Mouse (Mus musculus): Measurements from ENCODE around the gene Ptprg. TPM values are rescaled to one million over a fixed set of nuclear protein-coding genes. Genes with fewer than 3 reads are reported as not detected.
"Not testable (repeated sequence)": the region's sequence is repeated elsewhere in the genome, so short reads cannot be mapped to it uniquely, and the experiment has no call there.

Gene Ptprg
- polyA plus RNA-seq, 1 experiment: 16.6 TPM

DNA sequence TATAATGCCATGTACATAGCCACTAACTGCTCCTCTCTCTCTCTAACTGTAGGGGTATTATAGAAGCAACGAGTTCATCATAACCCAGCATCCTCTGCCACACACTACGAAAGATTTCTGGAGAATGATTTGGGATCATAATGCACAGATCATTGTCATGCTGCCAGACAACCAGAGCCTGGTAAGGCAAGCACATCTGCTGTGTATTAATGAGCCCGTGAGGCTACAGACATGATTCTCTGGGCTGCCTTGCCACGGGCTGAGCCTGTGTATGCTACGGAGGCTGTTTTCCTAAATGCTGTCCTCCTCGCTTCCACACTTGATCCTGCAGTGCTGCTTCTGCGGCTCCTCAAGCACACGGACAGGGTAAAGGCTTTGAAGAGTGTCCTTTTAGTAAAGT, 667.2 kb downstream of the Ptprg start:
- TF ChIP-seq USF1 (IDR thresholded peaks at IDR 0.05; ENCODE audit: low read depth) (no peak), FOSL1 (IDR thresholded peaks at IDR 0.05; ENCODE audit: insufficient read depth, low read length, poor library complexity, severe bottlenecking) (no peak)
- no peaks in the 10 kb centered on the region for H3K79me3 ChIP-seq (ENCODE audit: low read depth)

DNA sequence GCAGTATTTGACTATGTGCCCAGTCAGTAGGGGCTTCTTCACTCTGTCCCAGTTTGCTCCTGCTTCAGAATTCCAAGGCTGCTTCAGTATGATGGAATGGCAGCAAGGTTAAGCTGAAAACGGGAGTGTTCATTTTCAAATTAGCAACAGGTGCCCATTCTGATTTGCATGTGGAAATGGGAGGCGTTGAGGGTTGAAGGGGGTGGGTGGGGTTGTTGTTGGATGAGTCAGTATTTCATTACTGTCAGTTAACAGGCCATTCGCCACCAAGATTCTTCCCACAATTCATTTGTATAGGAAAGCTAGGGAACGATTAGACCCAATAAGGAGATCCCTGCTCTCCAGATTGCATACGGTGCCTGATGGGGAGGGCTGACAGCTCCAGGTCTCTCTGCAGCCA, 668.2 kb downstream of the Ptprg start:
- Histone ChIP-seq H3ac (ENCODE audit: control insufficient read depth, insufficient read length, low read depth) (no peak overlapping the region), H3K27me3 (ENCODE audit: control insufficient read depth, insufficient read depth, insufficient read length) (no peaks in the 10 kb centered on the region), H3K4me3 (ENCODE audit: insufficient read depth, poor library complexity, severe bottlenecking) (no peak overlapping the region), H3K79me3 (ENCODE audit: low read depth) (no peaks in the 10 kb centered on the region), H3K36me3 (ENCODE audit: control insufficient read depth, insufficient read depth) (no peaks in the 10 kb centered on the region), H3K79me2 (ENCODE audit: control insufficient read depth, insufficient read depth) (no peaks in the 10 kb centered on the region)
- TF ChIP-seq CTCF (IDR thresholded peaks at IDR 0.05; ENCODE audit: control insufficient read depth, insufficient read depth, insufficient read length) (no peak), MAX (IDR thresholded peaks at IDR 0.05) (no peak), CEBPB (IDR thresholded peaks at IDR 0.05; ENCODE audit: low read depth) (no peak), USF1 (IDR thresholded peaks at IDR 0.05; ENCODE audit: low read depth) (no peak), MYOG (IDR thresholded peaks at IDR 0.05; ENCODE audit: control insufficient read depth, extremely low read depth, insufficient read length) (no peak)

More for the DNA sequence above, 667.2 kb downstream of the Ptprg start:
- H3ac ChIP-seq (ENCODE audit: control insufficient read depth, insufficient read length, low read depth): no peak overlapping the region
- no peak overlapping the region for H3K4me3 ChIP-seq (ENCODE audit: insufficient read depth, poor library complexity, severe bottlenecking)
- H3K36me3 ChIP-seq (ENCODE audit: control insufficient read depth, insufficient read depth): no peaks in the 10 kb centered on the region
- H3K79me2 ChIP-seq (ENCODE audit: control insufficient read depth, insufficient read depth): no peaks in the 10 kb centered on the region
- no peaks in the 10 kb centered on the region for H3K27me3 ChIP-seq (ENCODE audit: control insufficient read depth, insufficient read depth, insufficient read length)

DNA sequence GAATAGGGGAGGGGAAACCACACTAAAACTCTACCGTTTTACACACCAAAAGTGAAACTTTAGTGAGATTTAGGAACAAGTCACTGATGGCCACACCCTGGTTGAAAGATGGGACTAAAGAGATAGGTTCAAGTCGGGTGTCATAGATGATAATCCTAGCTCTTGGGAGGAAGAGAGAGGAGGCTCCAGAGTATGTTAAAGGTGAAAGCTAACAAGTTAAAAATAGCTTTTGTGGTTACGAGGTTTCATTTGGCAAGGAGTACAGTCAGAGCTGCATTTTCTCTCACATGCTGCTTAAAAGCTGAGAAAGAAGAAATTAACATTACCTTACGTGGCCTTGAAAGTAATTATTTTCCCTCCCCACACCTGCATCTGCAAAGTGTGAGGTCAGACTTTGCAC, 690.4 kb downstream of the Ptprg start:
- H3K36me3 ChIP-seq (ENCODE audit: control insufficient read depth, insufficient read depth): no peaks in the 10 kb centered on the region
- H3K27me3 ChIP-seq (ENCODE audit: control insufficient read depth, insufficient read depth, insufficient read length): no peaks in the 10 kb centered on the region
- no peaks in the 10 kb centered on the region for H3K79me3 ChIP-seq (ENCODE audit: low read depth)
- H3K79me2 ChIP-seq (ENCODE audit: control insufficient read depth, insufficient read depth): no peaks in the 10 kb centered on the region
- TF ChIP-seq MAX (IDR thresholded peaks at IDR 0.05): no peak
- no peak for TF ChIP-seq CEBPB (IDR thresholded peaks at IDR 0.05; ENCODE audit: low read depth)
- no peak for TF ChIP-seq MYOG (IDR thresholded peaks at IDR 0.05; ENCODE audit: control insufficient read depth, extremely low read depth, insufficient read length)
- no peak for TF ChIP-seq USF1 (IDR thresholded peaks at IDR 0.05; ENCODE audit: low read depth)
- TF ChIP-seq MYOD1 (IDR thresholded peaks at IDR 0.05; ENCODE audit: control insufficient read depth, insufficient read length, low read depth): no peak
- TF ChIP-seq FOSL1 (IDR thresholded peaks at IDR 0.05; ENCODE audit: insufficient read depth, low read length, poor library complexity, severe bottlenecking): no peak
- TF ChIP-seq CTCF (IDR thresholded peaks at IDR 0.05; ENCODE audit: control insufficient read depth, insufficient read depth, insufficient read length): no peak
- no peak overlapping the region for H3K4me3 ChIP-seq (ENCODE audit: insufficient read depth, poor library complexity, severe bottlenecking)
- no peak overlapping the region for H3ac ChIP-seq (ENCODE audit: control insufficient read depth, insufficient read length, low read depth)

DNA sequence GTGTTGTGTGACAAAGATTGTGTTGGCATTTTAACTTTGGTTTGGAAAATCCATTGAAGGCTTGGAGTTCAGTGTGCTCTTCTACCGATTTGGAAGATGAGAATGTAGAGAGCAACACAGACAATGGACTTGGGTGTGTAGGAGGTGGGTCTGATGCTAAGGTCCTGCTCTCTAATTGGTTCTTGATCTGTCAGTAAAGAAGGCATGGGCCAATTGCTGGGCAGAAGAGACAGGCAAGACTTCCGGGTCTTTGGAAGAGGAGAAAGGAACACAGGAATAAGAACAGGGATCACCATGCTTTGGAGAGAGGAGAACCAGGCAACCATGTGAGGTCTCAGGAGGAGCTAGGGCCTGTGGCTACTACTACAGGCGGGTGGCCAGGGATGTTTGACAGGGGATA, 722.7 kb downstream of the Ptprg start:
- Histone ChIP-seq H3ac (ENCODE audit: control insufficient read depth, insufficient read length, low read depth) (no peak overlapping the region), H3K79me3 (ENCODE audit: low read depth) (no peaks in the 10 kb centered on the region), H3K36me3 (ENCODE audit: control insufficient read depth, insufficient read depth) (no peaks in the 10 kb centered on the region), H3K79me2 (ENCODE audit: control insufficient read depth, insufficient read depth) (no peaks in the 10 kb centered on the region), H3K4me3 (ENCODE audit: insufficient read depth, poor library complexity, severe bottlenecking) (no peak overlapping the region), H3K27me3 (ENCODE audit: control insufficient read depth, insufficient read depth, insufficient read length) (no peaks in the 10 kb centered on the region)
- TF ChIP-seq CTCF (IDR thresholded peaks at IDR 0.05; ENCODE audit: control insufficient read depth, insufficient read depth, insufficient read length) (no peak), FOSL1 (IDR thresholded peaks at IDR 0.05; ENCODE audit: insufficient read depth, low read length, poor library complexity, severe bottlenecking) (no peak), CEBPB (IDR thresholded peaks at IDR 0.05; ENCODE audit: low read depth) (no peak), MAX (IDR thresholded peaks at IDR 0.05) (no peak), USF1 (IDR thresholded peaks at IDR 0.05; ENCODE audit: low read depth) (no peak), MYOG (IDR thresholded peaks at IDR 0.05; ENCODE audit: control insufficient read depth, extremely low read depth, insufficient read length) (no peak), MYOD1 (IDR thresholded peaks at IDR 0.05; ENCODE audit: control insufficient read depth, insufficient read length, low read depth) (no peak)

DNA sequence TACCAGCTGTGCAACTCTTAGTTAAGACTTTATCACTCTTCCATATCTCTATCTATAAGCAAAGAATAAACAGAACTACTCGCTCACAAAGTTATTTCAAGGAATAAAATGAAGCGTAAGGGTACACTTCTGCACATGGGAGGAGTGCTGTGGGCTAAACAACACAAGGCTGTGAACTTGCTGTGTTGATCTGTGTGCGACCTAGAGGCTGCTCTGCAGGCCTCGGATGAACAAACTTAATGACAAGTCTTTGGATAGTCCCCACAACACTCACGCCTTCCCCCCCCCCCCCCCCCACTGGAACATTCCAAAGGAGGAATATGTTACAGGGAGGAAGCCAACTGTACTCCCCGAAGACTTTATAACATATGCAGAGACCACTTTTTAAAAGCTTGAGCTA, 730.3 kb downstream of the Ptprg start, which contains the start of gene Gm49355:
Gene Gm49355, plus strand, starts transcription at position 336 of the 400 bp plus-strand sequence.
- Histone ChIP-seq H3K79me3 (ENCODE audit: low read depth) (no peaks in the 10 kb centered on the region), H3K27me3 (ENCODE audit: control insufficient read depth, insufficient read depth, insufficient read length) (no peaks in the 10 kb centered on the region), H3K36me3 (ENCODE audit: control insufficient read depth, insufficient read depth) (peaks cover 5% of the 10 kb centered on the region), H3K4me3 (ENCODE audit: insufficient read depth, poor library complexity, severe bottlenecking) (peak within 1 kb of the TSS; percentile 80), H3K79me2 (ENCODE audit: control insufficient read depth, insufficient read depth) (peaks cover 10% of the 10 kb centered on the region), H3ac (ENCODE audit: control insufficient read depth, insufficient read length, low read depth) (peak within 1 kb of the TSS; percentile 82)
- TF ChIP-seq FOSL1 (IDR thresholded peaks at IDR 0.05; ENCODE audit: insufficient read depth, low read length, poor library complexity, severe bottlenecking): no peak
- no peak for TF ChIP-seq MYOG (IDR thresholded peaks at IDR 0.05; ENCODE audit: control insufficient read depth, extremely low read depth, insufficient read length)
- TF ChIP-seq MAX (IDR thresholded peaks at IDR 0.05): no peak
- no peak for TF ChIP-seq USF1 (IDR thresholded peaks at IDR 0.05; ENCODE audit: low read depth)
- no peak for TF ChIP-seq CTCF (IDR thresholded peaks at IDR 0.05; ENCODE audit: control insufficient read depth, insufficient read depth, insufficient read length)
- TF ChIP-seq MYOD1 (IDR thresholded peaks at IDR 0.05; ENCODE audit: control insufficient read depth, insufficient read length, low read depth): no peak
- no peak for TF ChIP-seq CEBPB (IDR thresholded peaks at IDR 0.05; ENCODE audit: low read depth)

DNA sequence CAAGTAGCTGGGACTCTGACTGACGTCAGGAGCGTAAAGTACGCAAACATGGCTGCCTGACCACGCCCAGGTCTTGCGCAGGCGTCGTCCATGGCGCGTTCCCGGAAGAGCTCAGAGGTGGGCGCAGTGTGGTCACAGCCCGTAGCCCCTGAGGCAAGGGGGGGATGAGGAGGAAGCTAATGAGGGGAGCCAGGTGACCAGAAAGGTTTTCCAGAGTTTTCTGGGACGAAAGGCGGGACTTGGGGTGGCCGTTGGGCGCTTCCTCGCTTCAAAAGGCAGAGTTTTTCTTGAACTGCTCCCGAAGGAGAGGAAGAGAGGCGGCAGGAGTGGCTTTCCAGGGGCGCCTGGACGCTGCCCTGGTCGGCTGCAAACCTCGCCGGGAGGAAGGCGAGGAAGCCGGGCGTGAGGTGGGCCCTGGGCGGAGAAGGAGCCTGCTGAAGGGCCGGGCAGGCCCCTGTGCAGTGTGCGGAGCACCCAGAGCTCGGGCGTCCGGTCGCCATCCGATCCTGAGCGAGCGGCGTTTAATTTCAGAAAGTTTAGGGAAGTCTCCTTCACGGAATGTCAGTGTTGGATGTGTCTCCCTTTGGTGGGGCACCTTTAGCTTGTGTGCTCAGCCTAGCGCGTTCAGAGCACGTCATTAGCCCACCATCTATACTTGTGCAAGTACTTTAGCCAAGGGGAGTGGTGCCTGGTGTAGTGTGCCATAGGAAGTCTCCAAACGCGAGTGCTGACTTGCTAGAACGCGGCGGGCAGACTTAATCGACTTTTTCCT, 731.0 kb downstream of the Ptprg start, which contains the start of gene 3830406C13Rik:
Gene 3830406C13Rik, plus strand, starts transcription at position 33 of the 772 bp plus-strand sequence.
- peaks cover 10% of the 10 kb centered on the region for H3K79me2 ChIP-seq (ENCODE audit: control insufficient read depth, insufficient read depth)

DNA sequence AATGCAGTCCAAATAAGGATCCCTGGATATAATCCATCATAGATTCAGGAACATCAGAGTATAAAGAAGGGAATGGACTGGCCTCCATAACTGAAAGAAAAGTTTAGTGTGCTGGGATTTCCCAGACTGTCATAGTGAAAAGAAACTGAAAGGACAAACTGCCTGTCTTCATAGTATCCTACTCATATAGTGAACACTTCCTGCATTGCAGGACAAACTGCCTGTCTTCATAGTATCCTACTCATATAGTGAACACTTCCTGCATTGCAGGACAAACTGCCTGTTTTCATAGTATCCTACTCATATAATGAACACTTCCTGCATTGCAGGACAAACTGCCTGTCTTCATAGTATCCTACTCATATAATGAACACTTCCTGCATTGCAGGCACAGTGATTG, 736.4 kb downstream of the Ptprg start:
- not testable (repeated sequence) for H3ac ChIP-seq (ENCODE audit: control insufficient read depth, insufficient read length, low read depth); H3K27me3 ChIP-seq (ENCODE audit: control insufficient read depth, insufficient read depth, insufficient read length); H3K79me3 ChIP-seq (ENCODE audit: low read depth); H3K36me3 ChIP-seq (ENCODE audit: control insufficient read depth, insufficient read depth); H3K4me3 ChIP-seq (ENCODE audit: insufficient read depth, poor library complexity, severe bottlenecking); H3K79me2 ChIP-seq (ENCODE audit: control insufficient read depth, insufficient read depth)

More for the DNA sequence above, 731.0 kb downstream of the Ptprg start, which contains the start of gene 3830406C13Rik:
- no peak for TF ChIP-seq CEBPB (IDR thresholded peaks at IDR 0.05; ENCODE audit: low read depth)
- no peak for TF ChIP-seq FOSL1 (IDR thresholded peaks at IDR 0.05; ENCODE audit: insufficient read depth, low read length, poor library complexity, severe bottlenecking)
- TF ChIP-seq MYOG (IDR thresholded peaks at IDR 0.05; ENCODE audit: control insufficient read depth, extremely low read depth, insufficient read length): no peak
- TF ChIP-seq CTCF (IDR thresholded peaks at IDR 0.05; ENCODE audit: control insufficient read depth, insufficient read depth, insufficient read length): no peak
- no peak for TF ChIP-seq MYOD1 (IDR thresholded peaks at IDR 0.05; ENCODE audit: control insufficient read depth, insufficient read length, low read depth)
- Histone ChIP-seq H3K4me3 (ENCODE audit: insufficient read depth, poor library complexity, severe bottlenecking) (peak within 1 kb of the TSS; percentile 80), H3ac (ENCODE audit: control insufficient read depth, insufficient read length, low read depth) (peak within 1 kb of the TSS; percentile 82), H3K36me3 (ENCODE audit: control insufficient read depth, insufficient read depth) (peaks cover 5% of the 10 kb centered on the region), H3K79me3 (ENCODE audit: low read depth) (no peaks in the 10 kb centered on the region), H3K27me3 (ENCODE audit: control insufficient read depth, insufficient read depth, insufficient read length) (no peaks in the 10 kb centered on the region)

Measured in C2C12 (cell line).